Mouse (Mus musculus) spleen, postnatal 4 days (tissue): ENCODE data around the gene Lztfl1.
"Not testable (repeated sequence)": the region's sequence is repeated elsewhere in the genome, so short reads cannot be mapped to it uniquely, and the experiment has no call there.

ENCODE experiments used
- DNase-seq, 2 experiments: peaks; one replicate each; pipeline ENCODE4 v3.0.0; 2022; ENCODE audit warnings: low spot score in 2 of 2

The Lztfl1 gene

GRCm38 (mm10) chr9:123717186-123718008, at the start of gene Lztfl1:
Gene Lztfl1 (minus strand): TSS chr9:123717697.
- DNase-seq = peak; percentile 91 to 93

GRCm38 (mm10) chr9:123766996-123767395, 49.5 kb upstream of the Lztfl1 start:
- no peak for DNase-seq

GRCm38 (mm10) chr9:123763771-123764170, 46.3 kb upstream of the Lztfl1 start:
- DNase-seq = peak in 1 of 2 experiments; percentile 57

GRCm38 (mm10) chr9:123762886-123763285, 45.4 kb upstream of the Lztfl1 start:
- DNase-seq = peak; percentile 20 to 62

GRCm38 (mm10) chr9:123760806-123761205, 43.3 kb upstream of the Lztfl1 start:
- DNase-seq = no peak

- DNase-seq = peak in 1 of 2 experiments; percentile 38
Observed at GRCm38 (mm10) chr9:123758645-123759044, 41.1 kb upstream of the Lztfl1 start.

- peak in 1 of 2 experiments; percentile 18 for DNase-seq
Observed at GRCm38 (mm10) chr9:123758156-123758555, 40.7 kb upstream of the Lztfl1 start.

GRCm38 (mm10) chr9:123757326-123757725, 39.8 kb upstream of the Lztfl1 start:
- peak in 1 of 2 experiments; percentile 49 for DNase-seq

- peak in 1 of 2 experiments; percentile 58 for DNase-seq
Observed at GRCm38 (mm10) chr9:123756752-123757151, 39.3 kb upstream of the Lztfl1 start.

- DNase-seq = peak; percentile 30 to 68
Observed at GRCm38 (mm10) chr9:123754333-123754732, 36.8 kb upstream of the Lztfl1 start.

GRCm38 (mm10) chr9:123749687-123750086, 32.2 kb upstream of the Lztfl1 start:
- DNase-seq = not testable (repeated sequence)

GRCm38 (mm10) chr9:123740799-123741198, 23.3 kb upstream of the Lztfl1 start:
- no peak for DNase-seq

GRCm38 (mm10) chr9:123734133-123734532, 16.6 kb upstream of the Lztfl1 start:
- no peak for DNase-seq

- no peak for DNase-seq
Observed at GRCm38 (mm10) chr9:123731271-123731670, 13.8 kb upstream of the Lztfl1 start.

- DNase-seq = no peak
Observed at GRCm38 (mm10) chr9:123722737-123723493, 5.4 kb upstream of the Lztfl1 start.

- DNase-seq = no peak
Observed at GRCm38 (mm10) chr9:123716301-123716700, 1.2 kb downstream of the Lztfl1 start.

GRCm38 (mm10) chr9:123713111-123713510, 4.4 kb downstream of the Lztfl1 start:
- DNase-seq = no peak

GRCm38 (mm10) chr9:123709226-123709625, 8.3 kb downstream of the Lztfl1 start:
- DNase-seq = no peak

- DNase-seq = peak in 1 of 2 experiments; percentile 26
Observed at GRCm38 (mm10) chr9:123701822-123702221, 15.7 kb downstream of the Lztfl1 start.

- no peak for DNase-seq
Observed at GRCm38 (mm10) chr9:123695634-123696302, 21.7 kb downstream of the Lztfl1 start.

- no peak for DNase-seq
Observed at GRCm38 (mm10) chr9:123688227-123688626, 29.3 kb downstream of the Lztfl1 start.

GRCm38 (mm10) chr9:123686206-123686605, 31.3 kb downstream of the Lztfl1 start:
- no peak for DNase-seq
